Mouse (Mus musculus): Measurements from ENCODE around the gene Fam78a. TPM values are rescaled to one million over a fixed set of nuclear protein-coding genes. Genes with fewer than 3 reads are reported as not detected.

Gene Fam78a
- polyA plus RNA-seq, 1 experiment from 2014 or later = 0.82 TPM

DNA sequence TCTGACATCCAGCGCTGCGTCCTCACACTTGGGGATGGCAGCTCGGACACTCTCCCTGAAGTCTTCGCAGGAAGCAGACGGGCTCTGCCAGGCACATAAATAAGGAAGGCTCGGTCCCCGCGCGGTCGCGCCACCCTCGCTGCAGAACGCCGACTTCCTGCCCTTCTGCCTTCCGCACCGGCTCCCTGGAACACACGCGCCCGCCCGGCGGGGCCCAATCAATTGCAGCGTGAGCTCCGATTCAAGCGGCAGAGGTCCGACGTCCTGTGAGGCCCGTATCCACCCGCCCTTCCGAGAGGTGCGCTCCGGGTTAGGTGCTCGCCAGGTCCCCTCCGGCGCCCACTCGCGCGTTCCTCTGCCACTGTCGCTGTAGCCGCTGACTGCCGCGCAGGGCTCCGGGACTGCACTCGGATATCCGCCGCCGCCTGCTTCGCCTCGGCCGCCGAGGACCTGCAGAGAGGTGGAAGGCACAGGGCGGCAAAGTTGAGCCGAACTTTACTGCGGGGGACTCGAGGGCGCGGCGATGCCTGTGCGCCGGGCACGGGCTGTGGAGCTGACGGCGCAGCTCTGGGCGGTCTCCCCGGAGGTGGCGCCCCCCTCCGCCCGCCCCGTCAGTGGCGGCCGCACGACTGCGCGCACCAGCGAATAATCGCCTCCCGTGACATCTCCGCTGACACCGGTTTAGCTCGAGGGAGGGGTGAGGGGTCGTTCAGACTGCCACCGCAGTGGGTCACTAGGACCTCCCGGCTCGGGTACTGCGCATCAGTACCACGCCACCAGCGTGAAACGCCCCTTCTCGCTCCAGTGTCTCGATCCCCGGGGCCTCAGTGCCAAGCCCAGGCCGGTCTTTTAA lies 1.3 kb downstream of the Fam78a start:
- peak overlapping the region; percentile 59 for H3K4me3 ChIP-seq (replicated peaks; ENCODE audit: low read depth, low read length)
- DNase-seq (ENCODE audit: low spot score) (peak; percentile 26), ATAC-seq (replicated peaks; ENCODE audit: low FRiP score, low read depth) (no peak; the same call in 1 of the 2 replicates)
- no peak overlapping the region for H3K27ac ChIP-seq
- peak overlapping the region; percentile 48 for H3K9ac ChIP-seq (ENCODE audit: low read depth, low read length)
- peaks cover 26% of the 10 kb centered on the region for H3K27me3 ChIP-seq (ENCODE audit: insufficient read depth, low read length)
- no peaks in the 10 kb centered on the region for H3K9me3 ChIP-seq (replicated peaks; ENCODE audit: low read length)
- peak; percentile 19; the same call in 1 of the 2 replicates for TF ChIP-seq CTCF (IDR thresholded peaks at IDR 0.05; ENCODE audit: low read depth)
- whole genome bisulfite sequencing = under 1% methylated on average over 89 of the region's 91 CpGs
- H3K4me2 ChIP-seq (ENCODE audit: low read length) = peak overlapping the region; percentile 99
- no peaks in the 10 kb centered on the region for H3K36me3 ChIP-seq (ENCODE audit: insufficient read depth, low read length)
- peaks cover 13% of the 10 kb centered on the region for H3K4me1 ChIP-seq (replicated peaks; ENCODE audit: insufficient read depth, low read length)

DNA sequence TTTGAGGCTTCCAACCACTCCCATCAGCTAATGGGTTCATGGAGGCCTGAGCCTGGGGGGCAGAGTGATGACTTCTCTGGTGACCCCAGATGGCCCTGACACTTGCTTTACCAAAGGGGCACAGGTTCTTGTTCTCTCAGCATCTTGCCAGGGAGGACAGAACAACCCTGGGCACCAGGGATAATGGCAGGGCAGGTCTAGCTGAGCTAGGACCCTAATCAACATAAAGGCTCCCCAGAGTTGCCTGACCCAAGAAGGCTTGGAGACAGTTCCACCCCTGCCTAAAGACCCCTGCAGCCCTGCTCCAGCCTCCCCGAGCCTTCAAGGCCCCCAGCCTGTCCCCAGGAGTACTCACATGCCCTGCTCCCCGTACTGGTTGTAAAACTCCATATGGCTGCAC lies 2.4 kb downstream of the Fam78a start:
- Histone ChIP-seq H3K27ac (no peak overlapping the region), H3K9ac (ENCODE audit: low read depth, low read length) (no peak overlapping the region), H3K4me1 (replicated peaks; ENCODE audit: insufficient read depth, low read length) (peaks cover 13% of the 10 kb centered on the region), H3K4me2 (ENCODE audit: low read length) (peak overlapping the region; percentile 99), H3K27me3 (ENCODE audit: insufficient read depth, low read length) (peaks cover 17% of the 10 kb centered on the region; the same call in 1 of the 2 replicates), H3K9me3 (replicated peaks; ENCODE audit: low read length) (no peaks in the 10 kb centered on the region), H3K4me3 (replicated peaks; ENCODE audit: low read depth, low read length) (0 out of 2 replicates have a peak overlapping the region, but pooled peaks have one; percentile 59), H3K36me3 (ENCODE audit: insufficient read depth, low read length) (no peaks in the 10 kb centered on the region)
- TF ChIP-seq CTCF (IDR thresholded peaks at IDR 0.05; ENCODE audit: low read depth) = no peak
- DNase-seq (ENCODE audit: low spot score) = no peak
- no peak for ATAC-seq (replicated peaks; ENCODE audit: low FRiP score, low read depth)
- 10% methylated on average over 2 of the region's 2 CpGs for WGBS

DNA sequence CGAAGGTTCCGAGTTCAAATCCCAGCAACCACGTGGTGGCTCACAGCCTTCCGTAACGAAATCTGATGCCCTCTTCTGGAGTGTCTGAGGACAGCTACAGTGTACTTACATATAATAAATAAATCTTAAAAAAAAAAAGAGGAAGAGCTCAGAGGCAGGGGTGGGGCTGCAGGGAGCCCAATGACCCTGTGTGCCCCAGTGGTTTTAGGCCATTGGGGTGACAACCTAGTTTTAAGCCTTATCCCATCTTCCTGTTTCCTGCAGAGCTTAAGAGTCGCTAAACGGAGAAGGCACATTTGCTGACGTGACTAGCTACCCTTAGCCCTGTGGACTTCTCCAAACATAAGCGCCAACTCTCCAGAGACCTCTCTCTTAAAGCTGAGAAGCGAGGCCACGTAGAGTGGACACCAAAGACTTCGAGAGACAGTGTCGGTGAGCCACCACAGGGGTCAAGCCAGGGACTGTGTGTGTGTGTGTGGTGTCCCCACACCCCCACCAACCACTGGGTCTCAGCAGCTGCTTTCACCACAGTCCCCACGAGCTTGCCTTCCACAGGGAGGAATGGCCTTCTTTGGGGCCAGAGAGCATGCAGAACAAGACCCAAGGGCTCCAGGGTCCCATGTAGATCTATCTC lies 3.2 kb downstream of the Fam78a start:
- no peak overlapping the region for H3K9ac ChIP-seq (ENCODE audit: low read depth, low read length)
- no peak for TF ChIP-seq CTCF (IDR thresholded peaks at IDR 0.05; ENCODE audit: low read depth)
- ATAC-seq (replicated peaks; ENCODE audit: low FRiP score, low read depth) (no peak), DNase-seq (ENCODE audit: low spot score) (no peak)
- H3K9me3 ChIP-seq (replicated peaks; ENCODE audit: low read length) = no peaks in the 10 kb centered on the region
- peaks cover 15% of the 10 kb centered on the region; the same call in 1 of the 2 replicates for H3K27me3 ChIP-seq (ENCODE audit: insufficient read depth, low read length)
- 78% methylated on average over 14 of the region's 14 CpGs for WGBS
- H3K4me2 ChIP-seq (ENCODE audit: low read length) = peak overlapping the region; percentile 99; the same call in 1 of the 2 replicates
- H3K27ac ChIP-seq = no peak overlapping the region
- H3K36me3 ChIP-seq (ENCODE audit: insufficient read depth, low read length) = no peaks in the 10 kb centered on the region
- peaks cover 13% of the 10 kb centered on the region for H3K4me1 ChIP-seq (replicated peaks; ENCODE audit: insufficient read depth, low read length)
- H3K4me3 ChIP-seq (replicated peaks; ENCODE audit: low read depth, low read length) = no peak overlapping the region

DNA sequence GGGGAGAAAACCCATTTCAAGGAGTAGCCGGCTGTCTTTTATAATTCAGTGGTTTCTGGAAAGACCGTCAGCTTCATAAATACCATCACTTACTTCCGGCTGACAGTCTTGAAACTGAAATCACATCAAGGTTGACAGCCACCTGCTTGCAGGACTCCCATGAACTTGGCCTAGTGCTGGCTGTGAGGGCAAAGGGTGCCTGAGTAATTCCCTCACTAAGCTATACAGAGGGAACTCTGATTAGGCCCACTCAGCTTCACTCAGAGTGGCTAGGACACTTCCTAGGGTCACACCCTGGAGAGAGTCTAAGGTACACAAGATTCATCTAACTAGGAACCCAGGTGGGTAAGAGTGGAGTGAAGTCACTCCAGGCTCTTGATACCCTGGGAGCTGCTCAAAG lies 4.0 kb downstream of the Fam78a start:
- H3K36me3 ChIP-seq (ENCODE audit: insufficient read depth, low read length) = no peaks in the 10 kb centered on the region
- no peak overlapping the region for H3K9ac ChIP-seq (ENCODE audit: low read depth, low read length)
- H3K4me1 ChIP-seq (replicated peaks; ENCODE audit: insufficient read depth, low read length) = peaks cover 13% of the 10 kb centered on the region
- no peak for TF ChIP-seq CTCF (IDR thresholded peaks at IDR 0.05; ENCODE audit: low read depth)
- no peaks in the 10 kb centered on the region for H3K9me3 ChIP-seq (replicated peaks; ENCODE audit: low read length)
- H3K4me3 ChIP-seq (replicated peaks; ENCODE audit: low read depth, low read length) = no peak overlapping the region
- no peak overlapping the region for H3K27ac ChIP-seq
- H3K27me3 ChIP-seq (ENCODE audit: insufficient read depth, low read length) = peaks cover 15% of the 10 kb centered on the region; the same call in 1 of the 2 replicates
- no peak overlapping the region for H3K4me2 ChIP-seq (ENCODE audit: low read length)
- 85% methylated on average over 3 of the region's 3 CpGs for WGBS
- ATAC-seq (replicated peaks; ENCODE audit: low FRiP score, low read depth) (no peak), DNase-seq (ENCODE audit: low spot score) (no peak)

DNA sequence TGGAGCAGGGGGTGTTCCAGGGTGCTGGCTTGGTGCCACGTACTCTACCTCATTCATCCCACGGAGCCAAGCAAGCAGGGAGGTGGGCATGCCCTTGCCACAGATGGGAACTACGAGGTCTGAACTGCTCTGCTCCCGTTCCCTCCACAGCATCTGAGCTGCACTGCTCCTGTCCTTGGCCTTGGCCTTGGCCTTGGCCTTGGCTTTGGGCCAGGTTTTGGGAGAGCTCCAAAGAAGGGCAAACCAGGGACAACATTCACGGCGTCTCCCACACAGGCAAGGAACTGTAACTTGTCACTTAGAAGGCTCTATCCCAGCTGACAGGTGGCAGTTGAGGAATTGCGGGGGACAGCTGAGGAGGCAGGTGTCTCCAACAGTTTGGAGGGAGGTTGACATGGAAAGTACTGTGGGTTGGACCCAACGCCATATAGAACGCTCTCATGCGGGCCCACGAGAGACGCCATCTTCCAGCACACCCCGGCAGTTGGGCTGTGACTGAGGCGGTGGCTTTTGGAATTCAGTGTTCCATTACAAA lies 5.4 kb downstream of the Fam78a start:
- no peak for ATAC-seq (replicated peaks; ENCODE audit: low FRiP score, low read depth)
- no peaks in the 10 kb centered on the region for H3K9me3 ChIP-seq (replicated peaks; ENCODE audit: low read length)
- no peak overlapping the region for H3K4me2 ChIP-seq (ENCODE audit: low read length)
- H3K4me3 ChIP-seq (replicated peaks; ENCODE audit: low read depth, low read length) = no peak overlapping the region
- peaks cover 13% of the 10 kb centered on the region for H3K4me1 ChIP-seq (replicated peaks; ENCODE audit: insufficient read depth, low read length)
- no peak overlapping the region for H3K9ac ChIP-seq (ENCODE audit: low read depth, low read length)
- peaks cover 15% of the 10 kb centered on the region; the same call in 1 of the 2 replicates for H3K27me3 ChIP-seq (ENCODE audit: insufficient read depth, low read length)
- no peaks in the 10 kb centered on the region for H3K36me3 ChIP-seq (ENCODE audit: insufficient read depth, low read length)
- TF ChIP-seq CTCF (IDR thresholded peaks at IDR 0.05; ENCODE audit: low read depth) = no peak
- 82% methylated on average over 14 of the region's 14 CpGs for WGBS
- no peak for DNase-seq (ENCODE audit: low spot score)
- H3K27ac ChIP-seq = 0 out of 2 replicates have a peak overlapping the region, but pooled peaks have one; percentile 39

DNA sequence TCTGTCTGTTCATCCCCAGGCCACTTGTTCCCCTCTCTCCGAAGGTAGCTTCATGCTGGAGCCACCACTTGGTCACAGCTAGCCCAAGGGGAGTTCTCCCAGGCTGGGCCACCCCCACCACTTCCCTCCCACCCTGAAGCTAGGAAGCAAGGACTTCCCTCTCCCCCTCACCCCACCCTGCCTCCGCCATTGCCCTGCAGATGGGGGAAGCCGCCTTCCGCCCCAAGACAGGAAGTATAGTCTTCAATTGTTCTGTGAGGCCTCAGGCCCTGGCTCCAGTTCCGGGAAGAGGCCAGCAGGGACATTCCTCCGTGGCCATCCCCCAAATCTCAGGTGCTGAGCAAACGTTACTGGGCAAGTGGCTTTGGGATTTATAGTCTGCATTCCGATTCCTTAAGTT lies 6.1 kb downstream of the Fam78a start:
- ATAC-seq (replicated peaks; ENCODE audit: low FRiP score, low read depth) (no peak), DNase-seq (ENCODE audit: low spot score) (peak; percentile 39)
- no peak overlapping the region for H3K9ac ChIP-seq (ENCODE audit: low read depth, low read length)
- H3K9me3 ChIP-seq (replicated peaks; ENCODE audit: low read length) = no peaks in the 10 kb centered on the region
- no peaks in the 10 kb centered on the region for H3K36me3 ChIP-seq (ENCODE audit: insufficient read depth, low read length)
- no peak for TF ChIP-seq CTCF (IDR thresholded peaks at IDR 0.05; ENCODE audit: low read depth)
- peaks cover 5% of the 10 kb centered on the region; the same call in 1 of the 2 replicates for H3K4me1 ChIP-seq (replicated peaks; ENCODE audit: insufficient read depth, low read length)
- WGBS = 48% methylated on average over 8 of the region's 8 CpGs
- peak overlapping the region; percentile 39; the same call in 1 of the 2 replicates for H3K27ac ChIP-seq
- H3K4me2 ChIP-seq (ENCODE audit: low read length) = no peak overlapping the region
- H3K4me3 ChIP-seq (replicated peaks; ENCODE audit: low read depth, low read length) = no peak overlapping the region
- H3K27me3 ChIP-seq (ENCODE audit: insufficient read depth, low read length) = peaks cover 13% of the 10 kb centered on the region; the same call in 1 of the 2 replicates

Measured in kidney, postnatal 0 days (tissue).